Mouse (Mus musculus): Measurements from ENCODE around the gene Mfap1b.
"Not testable (repeated sequence)": the region's sequence is repeated elsewhere in the genome, so short reads cannot be mapped to it uniquely, and the experiment has no call there.

The Mfap1b gene

DNA sequence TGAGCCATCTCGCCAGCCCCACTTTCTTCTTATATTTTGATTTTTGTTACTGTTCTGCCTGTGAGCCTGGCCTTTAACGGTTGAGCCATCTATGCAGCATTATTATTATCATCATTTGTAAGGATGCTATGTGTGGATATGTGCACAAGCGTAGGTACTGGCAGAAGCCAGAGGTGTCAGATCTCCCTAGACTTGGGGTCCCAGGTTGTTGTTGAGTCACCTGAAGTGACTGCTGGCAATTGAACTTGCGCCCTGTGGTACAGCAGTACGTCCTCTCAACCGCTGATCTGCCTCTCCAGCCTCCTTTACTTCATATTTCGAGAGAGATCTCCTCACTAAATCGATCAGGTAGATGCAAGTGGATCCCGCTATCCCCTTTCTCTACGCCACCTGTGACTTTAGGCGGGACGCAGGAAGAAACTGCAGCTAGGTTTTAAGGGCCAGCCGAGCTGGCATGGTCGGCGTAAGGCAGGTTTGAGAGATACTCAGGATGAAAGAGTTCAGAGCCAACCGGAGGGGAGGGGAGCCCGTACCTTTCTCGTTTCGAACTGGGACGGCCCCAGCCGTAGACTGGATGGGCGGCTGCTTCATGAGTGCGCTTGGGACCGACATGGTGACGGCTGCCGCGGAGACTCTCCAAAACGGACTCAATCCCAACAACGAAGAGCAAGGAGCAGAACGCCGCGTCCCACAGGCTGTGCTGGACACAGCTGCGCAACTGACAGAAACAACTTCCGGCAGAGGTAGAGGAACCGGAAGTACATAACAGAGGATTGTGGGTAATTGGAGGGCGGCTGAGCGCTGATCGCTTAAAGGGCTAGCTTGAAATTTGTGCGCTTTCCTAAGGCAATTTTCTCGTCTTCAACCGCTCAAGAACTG lies at the start of gene Mfap1b:
TSS of gene Mfap1b (minus strand) at position 767 of the 879 bp plus-strand sequence.
- DNase-seq (ENCODE audit: low spot score), result peak; percentile 91

DNA sequence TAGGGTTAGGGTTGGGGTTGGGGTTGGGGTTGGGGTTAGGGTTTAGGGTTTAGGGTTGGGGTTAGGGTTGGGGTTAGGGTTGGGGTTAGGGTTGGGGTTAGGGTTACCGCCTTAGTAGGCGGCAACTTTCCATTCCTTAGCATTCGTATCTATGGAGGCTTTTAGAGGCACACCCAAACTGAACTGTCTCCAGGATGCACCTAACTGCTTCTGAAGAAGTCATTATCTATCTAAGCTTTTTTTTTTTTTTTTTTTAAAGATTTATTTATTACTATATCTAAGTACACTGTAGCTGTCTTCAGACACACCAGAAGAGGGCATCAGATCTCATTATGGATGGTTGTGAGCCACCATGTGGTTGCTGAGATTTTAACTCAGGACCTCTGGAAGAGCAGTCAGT lies 49.0 kb upstream of the Mfap1b start:
- not testable (repeated sequence) for DNase-seq (ENCODE audit: low spot score)

DNA sequence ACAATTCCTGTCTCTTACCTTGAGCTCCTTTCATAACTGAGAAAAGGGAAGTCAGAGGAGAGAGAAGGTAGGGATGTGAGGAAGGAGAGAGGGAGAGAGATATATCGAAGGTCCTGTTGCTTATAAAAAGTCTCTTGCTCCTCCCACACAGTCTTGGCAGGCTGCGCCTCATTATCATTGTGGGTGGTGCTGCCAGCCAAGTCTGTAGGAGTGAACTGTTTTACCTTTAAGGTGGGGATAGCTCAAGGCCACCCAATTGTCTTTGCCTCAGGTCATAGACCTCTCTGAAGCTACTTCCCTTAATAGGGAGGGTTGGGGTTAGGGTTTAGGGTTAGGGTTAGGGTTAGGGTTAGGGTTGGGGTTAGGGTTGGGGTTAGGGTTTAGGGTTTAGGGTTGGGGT lies 48.1 kb upstream of the Mfap1b start:
- no peak for DNase-seq (ENCODE audit: low spot score)

DNA sequence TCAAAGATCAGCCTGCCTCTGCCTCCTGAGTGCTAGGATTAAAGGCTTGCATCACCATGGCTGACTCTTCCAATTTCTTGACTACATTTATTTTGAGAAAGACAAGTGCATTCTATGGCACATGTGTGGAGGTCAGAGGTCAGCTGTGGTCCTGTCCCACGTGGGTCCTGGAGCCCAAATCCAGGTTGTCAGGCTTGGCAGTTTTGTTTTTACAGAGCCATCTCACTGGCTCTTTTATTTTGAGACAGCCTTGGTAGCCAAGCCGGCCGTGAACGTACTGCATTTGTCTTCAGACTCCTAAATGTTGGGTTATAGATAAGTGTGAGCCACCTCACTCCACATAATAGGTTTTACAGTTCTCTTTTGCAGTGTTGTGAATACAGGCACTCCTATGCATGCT lies 44.8 kb upstream of the Mfap1b start:
- DNase-seq (ENCODE audit: low spot score), result not testable (repeated sequence)

DNA sequence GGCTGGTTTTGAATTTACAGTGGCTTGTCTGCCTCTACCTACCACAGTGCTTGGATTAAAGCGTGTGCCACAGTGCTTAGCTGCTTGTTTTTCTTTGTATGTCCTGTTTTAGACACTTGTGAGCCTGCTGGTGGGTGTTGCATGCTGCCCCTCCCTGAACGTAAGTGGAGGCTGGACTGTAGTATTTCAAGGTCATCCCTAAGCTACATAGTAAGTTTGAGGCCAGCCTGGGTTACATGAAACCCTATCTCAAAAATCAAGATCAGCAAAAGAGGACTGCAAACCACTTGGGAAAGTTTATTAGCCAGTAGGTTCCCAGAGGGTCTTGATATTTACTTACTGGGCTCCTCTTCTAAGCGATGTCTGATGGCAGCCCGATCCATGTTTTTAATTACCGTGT lies 44.2 kb upstream of the Mfap1b start:
- no peak for DNase-seq (ENCODE audit: low spot score)

DNA sequence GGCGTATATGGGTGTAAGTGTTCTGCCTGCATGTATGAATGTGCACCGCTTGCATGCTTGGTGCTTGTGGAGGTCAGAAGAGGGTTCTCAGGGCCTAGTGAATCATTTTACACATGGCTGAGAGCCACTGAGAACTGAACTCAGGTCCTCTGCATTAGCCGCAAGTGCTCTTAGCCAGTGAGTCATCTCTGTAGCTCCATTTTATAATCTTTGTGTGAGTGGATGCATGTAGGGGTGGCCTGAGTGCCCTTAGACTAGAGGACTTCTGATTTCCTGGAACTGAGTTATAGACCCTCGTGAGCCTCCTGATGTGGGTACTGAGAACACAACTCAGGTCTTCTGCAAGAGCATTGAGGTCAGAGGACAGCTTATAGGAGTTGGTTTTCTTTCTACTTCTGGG lies 40.3 kb upstream of the Mfap1b start:
- no peak for DNase-seq (ENCODE audit: low spot score)

DNA sequence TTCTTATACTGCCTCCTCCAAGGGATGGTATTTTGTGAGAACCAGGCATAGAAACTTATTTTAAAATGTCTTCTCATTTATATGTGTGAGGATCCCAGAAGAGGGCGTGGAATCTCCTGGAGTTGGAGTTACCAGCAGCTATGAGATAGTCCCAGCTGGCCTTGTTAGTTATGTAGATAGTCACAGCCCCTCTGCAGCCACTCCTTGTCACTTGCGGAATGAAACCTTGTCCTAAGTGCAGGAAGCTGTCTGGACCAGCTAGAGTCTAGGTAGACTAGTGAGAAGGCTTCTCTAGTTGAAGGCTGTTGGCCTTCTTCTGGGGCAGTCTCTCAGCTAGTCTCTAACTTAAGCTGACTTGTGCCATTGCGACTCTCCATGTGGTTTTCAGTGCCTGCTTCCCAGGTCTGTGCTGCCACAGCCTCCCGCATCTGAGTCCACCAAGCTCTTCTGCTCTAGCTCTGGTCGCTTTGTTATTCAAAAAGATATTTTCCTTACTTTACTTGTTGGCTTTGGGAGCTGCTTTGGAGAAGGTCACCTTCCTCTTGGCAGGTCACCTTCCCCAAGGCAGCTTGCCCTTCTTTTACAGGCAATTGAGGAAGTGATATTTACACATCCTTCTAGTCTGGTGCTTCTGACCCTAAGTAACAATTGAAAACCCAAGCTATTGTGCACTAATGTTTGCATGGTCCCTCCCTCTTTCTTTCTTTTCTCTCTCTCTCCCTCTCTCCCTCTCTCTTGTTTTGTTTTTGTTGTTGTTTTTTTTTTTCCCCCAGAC lies 39.3 kb upstream of the Mfap1b start:
- not testable (repeated sequence) for DNase-seq (ENCODE audit: low spot score)

DNA sequence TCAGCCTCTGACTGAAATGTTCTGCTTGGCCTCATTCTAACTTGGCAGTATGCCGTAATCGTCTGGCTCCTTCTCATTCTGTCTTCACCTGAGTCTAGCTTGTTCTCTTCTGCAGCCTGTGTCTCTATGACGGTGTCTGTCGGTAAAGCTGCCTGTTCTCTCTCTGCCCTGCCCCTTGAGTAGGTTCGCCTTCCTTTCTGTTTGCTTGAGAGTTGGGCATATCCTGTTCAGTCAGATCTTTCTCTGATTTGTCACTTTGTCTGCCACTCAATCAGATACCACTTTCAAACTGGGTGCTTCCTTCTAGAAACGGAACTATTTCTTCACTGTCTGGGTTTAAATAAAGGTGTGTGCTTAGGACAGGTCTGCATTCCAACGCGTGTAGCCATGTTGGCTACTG lies 37.5 kb upstream of the Mfap1b start:
- no peak for DNase-seq (ENCODE audit: low spot score)

DNA sequence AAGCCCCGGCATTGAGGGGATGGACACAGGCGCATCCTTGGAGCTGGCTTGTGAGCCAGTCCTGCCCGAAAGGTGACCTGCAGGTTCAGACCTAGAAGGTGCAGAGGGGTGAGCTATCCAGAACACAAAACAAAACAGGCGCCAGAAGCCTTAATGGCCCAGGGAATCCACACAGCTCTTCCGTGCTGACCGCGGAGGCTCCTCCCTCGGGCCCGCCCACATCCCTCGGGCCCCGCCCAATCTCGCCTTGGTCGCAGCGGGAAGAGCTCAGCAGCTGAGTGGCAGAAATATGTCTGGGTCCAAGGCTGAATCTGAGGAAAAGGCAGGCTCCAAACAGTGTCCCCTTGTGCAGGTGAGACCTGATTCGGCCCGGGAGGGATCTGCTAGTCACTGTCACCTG lies 35.7 kb upstream of the Mfap1b start:
- DNase-seq (ENCODE audit: low spot score), result no peak

DNA sequence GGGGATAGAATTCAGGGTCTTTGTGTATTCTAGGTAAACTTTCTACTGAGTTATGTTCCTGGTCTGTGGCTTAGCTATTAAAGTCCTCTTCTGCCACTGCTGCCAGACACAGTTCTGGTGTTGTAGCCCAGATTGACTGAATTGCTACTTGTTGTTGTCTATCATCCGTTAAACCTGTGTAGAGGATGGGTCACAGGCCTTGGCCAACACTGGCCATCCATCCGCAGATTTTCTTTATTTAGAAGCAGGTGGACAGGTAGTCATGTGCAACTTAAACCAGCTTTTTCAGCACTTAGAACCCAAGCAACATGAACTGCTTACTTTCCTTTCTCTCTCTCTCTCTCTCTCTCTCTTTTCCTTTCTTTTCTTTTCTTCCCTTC lies 34.1 kb upstream of the Mfap1b start:
- DNase-seq (ENCODE audit: low spot score), result no peak

DNA sequence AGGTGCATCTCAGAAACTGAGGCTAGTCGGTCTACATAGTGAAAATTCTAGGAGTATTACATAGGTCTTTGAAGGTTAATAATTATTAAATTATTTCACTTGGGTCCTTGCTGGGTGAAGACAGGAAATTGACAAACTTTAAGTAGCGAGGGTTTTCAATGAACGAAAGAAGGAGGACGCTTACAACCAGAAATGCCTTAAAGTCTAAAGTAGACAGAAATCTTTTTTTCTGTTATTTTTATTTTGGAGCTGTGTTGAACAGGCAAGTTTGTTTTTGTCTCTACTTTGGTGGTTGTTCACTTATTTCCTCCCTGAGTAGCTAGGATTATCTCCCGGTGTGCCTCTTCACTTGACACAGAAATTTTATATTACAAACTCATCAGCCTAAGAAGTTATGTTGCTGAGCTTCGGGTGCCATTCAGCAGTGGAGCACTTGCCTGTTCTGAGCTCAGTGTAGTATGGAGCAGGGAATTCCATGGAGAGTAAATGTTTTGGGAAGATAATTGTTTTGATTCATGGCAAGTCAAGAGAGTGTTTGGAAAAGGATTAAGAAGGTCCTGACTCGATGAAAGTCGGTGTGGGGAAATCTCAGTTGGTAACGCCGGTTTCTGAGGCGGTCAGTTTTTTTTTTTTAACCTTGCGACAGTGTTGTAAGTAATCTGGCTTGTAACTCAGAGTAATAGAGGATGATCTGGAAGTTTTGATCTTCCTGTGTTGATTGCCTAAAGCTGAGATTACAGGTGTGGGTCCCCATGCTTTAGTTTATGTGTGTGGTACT lies 33.5 kb upstream of the Mfap1b start:
- no peak for DNase-seq (ENCODE audit: low spot score)

DNA sequence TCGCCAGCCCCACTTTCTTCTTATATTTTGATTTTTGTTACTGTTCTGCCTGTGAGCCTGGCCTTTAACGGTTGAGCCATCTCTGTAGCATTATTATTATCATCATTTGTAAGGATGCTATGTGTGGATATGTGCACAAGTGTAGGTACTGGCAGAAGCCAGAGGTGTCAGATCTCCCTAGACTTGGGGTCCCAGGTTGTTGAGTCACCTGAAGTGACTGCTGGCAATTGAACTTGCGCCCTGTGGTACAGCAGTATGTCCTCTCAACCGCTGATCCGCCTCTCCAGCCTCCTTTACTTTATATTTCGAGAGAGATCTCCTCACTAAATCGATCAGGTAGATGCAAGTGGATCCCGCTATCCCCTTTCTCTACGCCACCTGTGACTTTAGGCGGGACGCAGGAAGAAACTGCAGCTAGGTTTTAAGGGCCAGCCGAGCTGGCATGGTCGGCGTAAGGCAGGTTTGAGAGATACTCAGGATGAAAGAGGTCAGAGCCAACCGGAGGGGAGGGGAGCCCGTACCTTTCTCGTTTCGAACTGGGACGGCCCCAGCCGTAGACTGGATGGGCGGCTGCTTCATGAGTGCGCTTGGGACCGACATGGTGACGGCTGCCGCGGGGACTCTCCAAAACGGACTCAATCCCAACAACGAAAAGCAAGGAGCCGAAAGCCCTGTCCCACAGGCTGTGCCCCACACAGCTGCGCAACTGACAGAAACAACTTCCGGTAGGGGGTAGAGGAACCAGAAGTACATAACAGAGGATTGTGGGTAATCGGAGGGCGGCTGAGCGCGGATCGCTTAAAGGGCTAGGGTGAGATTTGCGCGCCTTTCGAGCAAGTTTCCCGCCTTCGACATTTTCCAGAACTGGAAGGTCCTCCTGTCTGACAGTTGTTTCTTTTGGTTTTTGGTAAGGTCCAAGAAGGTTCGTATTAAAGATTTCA lies 32.3 kb upstream of the Mfap1b start, which contains the start of the genes Mfap1a and Wdr76:
TSS of gene Mfap1a (minus strand) at position 724 of the 941 bp plus-strand sequence.
TSS of gene Wdr76 (plus strand) at position 782 of the 941 bp plus-strand sequence.
- peak; percentile 89 for DNase-seq (ENCODE audit: low spot score)

DNA sequence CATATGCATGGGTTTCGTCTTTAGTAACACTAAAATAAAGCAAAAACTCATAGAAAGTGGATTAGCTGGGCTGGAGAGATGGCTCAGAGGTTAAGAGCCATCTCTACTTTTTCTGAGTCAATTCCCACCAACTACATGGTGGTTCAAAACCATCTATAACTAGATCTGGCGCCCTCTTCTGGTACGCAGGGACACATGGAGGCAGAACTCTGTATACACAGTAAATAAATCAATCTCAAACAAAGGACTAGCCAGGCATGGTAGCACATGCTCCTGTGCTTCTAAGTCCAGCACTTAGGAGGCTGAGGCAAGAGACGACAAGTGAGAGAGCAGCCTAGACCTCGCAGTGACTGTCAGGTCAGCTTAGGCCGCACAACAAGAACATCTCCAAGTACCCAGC lies 27.7 kb upstream of the Mfap1b start:
- not testable (repeated sequence) for DNase-seq (ENCODE audit: low spot score)

DNA sequence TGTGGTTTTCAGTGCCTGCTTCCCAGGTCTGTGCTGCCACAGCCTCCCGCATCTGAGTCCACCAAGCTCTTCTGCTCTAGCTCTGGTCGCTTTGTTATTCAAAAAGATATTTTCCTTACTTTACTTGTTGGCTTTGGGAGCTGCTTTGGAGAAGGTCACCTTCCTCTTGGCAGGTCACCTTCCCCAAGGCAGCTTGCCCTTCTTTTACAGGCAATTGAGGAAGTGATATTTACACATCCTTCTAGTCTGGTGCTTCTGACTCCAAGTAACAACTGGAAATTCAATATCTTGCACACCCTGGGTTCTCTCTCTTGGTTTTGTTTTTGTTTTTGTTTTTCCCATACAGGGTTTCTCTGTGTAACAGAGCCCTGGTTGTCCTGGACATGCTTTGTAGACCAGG lies 10.5 kb upstream of the Mfap1b start:
- not testable (repeated sequence) for DNase-seq (ENCODE audit: low spot score)

DNA sequence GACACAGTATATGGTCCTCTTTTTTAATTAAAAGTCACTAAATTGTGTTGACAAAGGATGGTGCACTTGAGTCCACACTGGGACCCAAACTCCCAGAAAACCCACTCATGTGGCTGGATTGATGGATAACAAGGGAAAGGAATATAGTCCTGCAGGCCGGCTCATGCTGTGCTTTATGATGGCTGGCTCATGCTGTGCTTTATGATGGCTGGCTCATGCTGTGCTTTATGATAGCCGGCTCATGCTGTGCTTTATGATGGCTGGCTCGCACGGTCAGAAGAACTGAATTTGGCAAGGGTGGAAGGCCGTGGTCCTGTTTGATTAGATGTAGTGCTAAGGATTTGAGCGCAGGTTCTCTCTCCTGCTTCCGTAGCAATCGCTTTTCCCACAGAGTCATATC lies 9.7 kb upstream of the Mfap1b start:
- DNase-seq (ENCODE audit: low spot score), result no peak

DNA sequence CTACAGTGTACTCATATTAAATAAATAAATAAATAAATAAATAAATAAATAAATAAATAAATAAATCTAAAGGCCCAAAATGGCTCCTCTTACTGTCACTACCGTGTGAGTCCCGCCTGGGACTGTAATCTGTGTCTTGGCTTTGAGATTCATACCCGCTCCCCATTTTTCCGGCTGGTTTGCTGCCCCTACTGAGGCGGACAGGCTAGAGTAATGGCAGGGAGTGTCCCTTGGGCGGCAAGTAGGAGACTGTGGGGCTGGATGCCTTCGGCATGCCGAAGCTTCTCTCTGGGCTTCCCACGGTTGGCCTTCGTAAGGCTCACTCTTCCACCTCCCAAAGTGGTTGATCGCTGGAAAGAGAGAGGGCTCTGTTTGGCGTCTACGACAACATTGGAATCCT lies 7.0 kb upstream of the Mfap1b start:
- DNase-seq (ENCODE audit: low spot score), result not testable (repeated sequence)

DNA sequence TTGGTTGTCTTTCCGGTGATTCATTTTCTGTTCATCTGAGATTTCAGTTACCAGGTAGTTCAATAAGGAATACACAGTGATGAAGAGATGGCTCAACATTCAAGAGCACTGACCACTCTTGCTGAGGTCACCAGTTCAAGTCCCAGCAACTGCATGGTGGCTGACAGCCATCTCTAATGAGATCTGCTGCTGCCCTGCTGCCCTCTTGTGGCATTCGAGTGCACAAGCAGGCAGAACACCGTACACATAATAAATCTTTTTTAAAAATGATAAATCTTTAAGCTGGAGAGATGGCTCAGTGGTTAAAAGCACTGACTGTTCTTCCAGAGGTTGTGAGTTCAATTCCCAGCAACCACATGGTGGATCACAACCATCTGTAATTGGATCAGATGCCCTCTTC lies 6.6 kb upstream of the Mfap1b start:
- DNase-seq (ENCODE audit: low spot score), result no peak

DNA sequence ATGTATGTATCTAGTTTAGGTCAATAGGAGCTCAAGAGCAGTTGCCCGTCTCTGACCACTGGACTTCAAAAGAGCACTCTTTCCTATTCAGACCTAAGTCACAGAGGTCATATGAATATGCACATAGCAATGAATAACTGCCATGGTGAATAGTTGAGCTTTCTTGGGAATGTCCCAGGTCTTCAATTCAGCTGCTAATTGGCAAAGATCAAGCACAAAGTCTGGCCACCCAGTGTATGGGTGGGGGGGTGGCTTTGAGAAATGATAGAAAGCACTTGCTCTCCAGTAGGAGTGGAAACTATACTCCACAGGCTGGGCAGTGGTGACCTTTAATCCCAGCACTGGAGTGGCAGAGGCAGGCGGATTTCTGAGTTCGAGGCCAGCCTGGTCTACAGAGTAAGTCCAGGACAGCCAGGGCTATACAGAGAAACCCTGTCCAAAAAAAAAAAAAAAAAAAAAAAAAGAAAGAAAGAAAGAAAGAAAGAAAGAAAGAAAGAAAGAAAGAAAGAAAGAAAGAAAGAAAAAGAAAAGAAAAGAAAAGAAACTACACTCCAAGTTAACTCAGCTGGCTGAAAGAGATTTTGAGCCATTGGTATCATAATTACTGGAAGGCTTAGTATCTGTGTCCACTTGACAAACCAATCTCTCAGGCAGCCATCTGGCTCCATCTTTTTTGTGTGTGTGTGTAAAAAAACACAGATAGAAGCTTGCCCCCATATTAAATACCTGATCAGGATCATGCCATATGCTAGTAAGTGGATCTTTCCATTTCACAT lies 3.8 kb upstream of the Mfap1b start:
- DNase-seq (ENCODE audit: low spot score), result no peak

DNA sequence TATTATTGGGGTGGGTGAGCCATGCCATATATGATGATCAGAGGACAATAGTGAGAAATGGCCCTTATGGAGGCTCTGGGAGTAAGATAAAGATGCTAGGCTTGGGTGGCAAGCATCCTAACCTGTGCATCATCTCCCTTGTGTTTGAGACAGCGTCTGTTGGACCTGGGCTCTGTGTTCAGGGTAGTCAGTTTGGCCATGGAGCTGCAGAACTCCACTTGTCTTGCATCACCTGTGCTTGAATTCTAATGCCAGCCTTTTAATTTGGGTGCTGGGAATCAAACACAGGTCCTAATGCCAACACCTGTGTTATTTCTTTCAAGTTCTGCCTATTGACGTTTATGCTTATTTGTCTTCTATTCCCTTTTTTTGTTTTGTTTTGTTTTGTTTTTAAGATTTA lies 1.4 kb upstream of the Mfap1b start:
- DNase-seq (ENCODE audit: low spot score), result not testable (repeated sequence)

DNA sequence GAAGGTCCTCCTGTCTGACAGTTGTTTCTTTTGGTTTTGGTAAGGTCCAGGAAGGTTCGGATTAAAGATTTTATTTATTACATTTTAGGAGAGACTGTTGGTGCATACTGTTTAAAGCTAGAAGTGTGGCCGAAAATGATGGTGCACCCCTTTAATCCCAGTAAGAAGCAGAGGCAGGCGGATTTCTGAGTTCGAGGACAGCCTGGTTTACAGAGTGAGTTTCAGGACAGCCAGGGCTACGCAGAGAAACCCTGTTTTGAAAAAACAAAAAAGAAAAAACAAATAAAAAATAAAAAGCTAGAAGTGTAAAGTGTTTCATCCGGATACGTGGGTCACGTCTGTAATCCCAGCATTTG lies 291 bp upstream of the Mfap1b start:
- DNase-seq (ENCODE audit: low spot score), result no peak
